Mouse (Mus musculus) hindbrain, embryonic 16.5 days (tissue): ENCODE results near the gene Unc79. TPM values are rescaled to one million over a fixed set of nuclear protein-coding genes. Genes with fewer than 3 reads are reported as not detected.

ENCODE experiments used
- ATAC-seq: fragments of 200-750 bp; cut with Nextera tagmentation; 2 replicates; pipeline ENCODE4 v1.8.0; 2017; ENCODE audit warnings: moderate TSS enrichment, moderate library complexity
- H3K27ac ChIP-seq: fragments of 300-500 bp; sonication (generic); 2 replicates; pipeline ENCODE4 v1.5.1; 2014; ENCODE audit warnings: low read depth, mild to moderate bottlenecking, control low read depth, low read length, moderate library complexity
- H3K27me3 ChIP-seq: fragments of 300-500 bp; sonication (generic); replicated peaks from 2 replicates; pipeline ENCODE4 v1.6.1; 2014; ENCODE audit warnings: low read length; ENCODE audit not compliant: control insufficient read depth, insufficient read depth
- H3K36me3 ChIP-seq: fragments of 300-500 bp; sonication (generic); 2 replicates; pipeline ENCODE4 v1.6.1; 2014; ENCODE audit warnings: mild to moderate bottlenecking, low read length, moderate library complexity, mixed read lengths; ENCODE audit not compliant: control insufficient read depth, insufficient read depth
- H3K4me1 ChIP-seq: fragments of 300-500 bp; sonication (generic); 2 replicates; pipeline ENCODE4 v1.6.1; 2014; ENCODE audit warnings: low read depth, low read length; ENCODE audit not compliant: control insufficient read depth, insufficient read depth
- H3K4me2 ChIP-seq: fragments of 300-500 bp; sonication (generic); 2 replicates; pipeline ENCODE4 v1.6.1; 2014; ENCODE audit warnings: mild to moderate bottlenecking, low read length, control low read depth, moderate library complexity
- H3K4me3 ChIP-seq: fragments of 300-500 bp; sonication (generic); 2 replicates; pipeline ENCODE4 v1.5.1; 2014; ENCODE audit warnings: mild to moderate bottlenecking, low read length, control low read depth, moderate library complexity
- H3K9ac ChIP-seq: fragments of 300-500 bp; sonication (generic); 2 replicates; pipeline ENCODE4 v1.6.1; 2014; ENCODE audit warnings: low read depth, mild to moderate bottlenecking, control low read depth, low read length, moderate library complexity
- H3K9me3 ChIP-seq: fragments of 300-500 bp; sonication (generic); 2 replicates; pipeline ENCODE4 v1.6.1; 2014; ENCODE audit warnings: mild to moderate bottlenecking, low read length, moderate library complexity; ENCODE audit not compliant: control insufficient read depth
- WGBS: fragments of 180-500 bp; shearing (Covaris S2); extraction: QIAGEN DNeasy Blood & Tissue Kit; methylation state at CpG from one replicate; pipeline ENCODE4 v1.1.7; 2014; 5-methylcytosine and 5-hydroxymethylcytosine counted together
- polyA plus RNA-seq: library from polyadenylated mRNA; unstranded; fragments of >200 nt; fragmentation: Nextera tagmentation; extraction: Ambion mirVana; gene quantifications from 2 replicates; pipeline ENCODE4 v1.2.1, GENCODE M21; 2015

Gene Unc79
- polyA plus RNA-seq, 1 experiment from 2014 or later = 6.2 TPM

- Histone ChIP-seq H3K9me3 (no peaks in the 10 kb centered on the region), H3K4me3 (no peak overlapping the region), H3K27ac (no peak overlapping the region), H3K4me2 (no peak overlapping the region), H3K4me1 (no peaks in the 10 kb centered on the region), H3K9ac (no peak overlapping the region), H3K27me3 (no peaks in the 10 kb centered on the region), H3K36me3 (peaks cover 7% of the 10 kb centered on the region; the same call in 1 of the 2 replicates)
- ATAC-seq = no peak
- 81% methylated on average over 21 of the region's 21 CpGs for WGBS
Measured at GRCm38 (mm10) chr12:103059321-103060053, 110.8 kb downstream of the Unc79 start.

GRCm38 (mm10) chr12:103060791-103061190 lies 112.1 kb downstream of the Unc79 start:
- Histone ChIP-seq H3K9ac (no peak overlapping the region), H3K9me3 (no peaks in the 10 kb centered on the region), H3K27ac (no peak overlapping the region), H3K4me1 (no peaks in the 10 kb centered on the region), H3K4me2 (no peak overlapping the region), H3K36me3 (peaks cover 7% of the 10 kb centered on the region; the same call in 1 of the 2 replicates), H3K4me3 (no peak overlapping the region), H3K27me3 (no peaks in the 10 kb centered on the region)
- ATAC-seq = no peak
- 89% methylated on average over 10 of the region's 10 CpGs for WGBS

GRCm38 (mm10) chr12:103062133-103062532 lies 113.5 kb downstream of the Unc79 start:
- H3K4me1 ChIP-seq = no peaks in the 10 kb centered on the region
- peaks cover 7% of the 10 kb centered on the region; the same call in 1 of the 2 replicates for H3K36me3 ChIP-seq
- 73% methylated on average over 4 of the region's 4 CpGs for WGBS
- no peak overlapping the region for H3K4me3 ChIP-seq
- no peak for ATAC-seq
- no peaks in the 10 kb centered on the region for H3K27me3 ChIP-seq
- H3K9me3 ChIP-seq = no peaks in the 10 kb centered on the region
- no peak overlapping the region for H3K27ac ChIP-seq
- no peak overlapping the region for H3K4me2 ChIP-seq
- H3K9ac ChIP-seq = no peak overlapping the region

GRCm38 (mm10) chr12:103064944-103065343 lies 116.3 kb downstream of the Unc79 start:
- Histone ChIP-seq H3K9me3 (no peaks in the 10 kb centered on the region), H3K27ac (no peak overlapping the region), H3K4me1 (no peaks in the 10 kb centered on the region), H3K36me3 (peaks cover 10% of the 10 kb centered on the region), H3K4me3 (no peak overlapping the region), H3K4me2 (no peak overlapping the region), H3K9ac (no peak overlapping the region), H3K27me3 (no peaks in the 10 kb centered on the region)
- peak; percentile 79 for ATAC-seq
- 8% methylated on average over 3 of the region's 3 CpGs for WGBS

- Histone ChIP-seq H3K9ac (no peak overlapping the region), H3K36me3 (peaks cover 8% of the 10 kb centered on the region), H3K4me2 (no peak overlapping the region), H3K9me3 (no peaks in the 10 kb centered on the region), H3K27me3 (no peaks in the 10 kb centered on the region), H3K4me3 (no peak overlapping the region), H3K4me1 (no peaks in the 10 kb centered on the region), H3K27ac (no peak overlapping the region)
- WGBS = 94% methylated on average over 5 of the region's 5 CpGs
- no peak for ATAC-seq
Measured at GRCm38 (mm10) chr12:103068161-103068560, 119.5 kb downstream of the Unc79 start.

- H3K36me3 ChIP-seq = peaks cover 10% of the 10 kb centered on the region
- no peak overlapping the region for H3K4me2 ChIP-seq
- ATAC-seq = no peak
- H3K4me3 ChIP-seq = no peak overlapping the region
- H3K4me1 ChIP-seq = no peaks in the 10 kb centered on the region
- WGBS = 65% methylated on average over 12 of the region's 12 CpGs
- H3K9me3 ChIP-seq = no peaks in the 10 kb centered on the region
- no peak overlapping the region for H3K27ac ChIP-seq
- H3K9ac ChIP-seq = no peak overlapping the region
- no peaks in the 10 kb centered on the region for H3K27me3 ChIP-seq
Measured at GRCm38 (mm10) chr12:103069565-103069964, 120.9 kb downstream of the Unc79 start.

GRCm38 (mm10) chr12:103073953-103074352 lies 125.3 kb downstream of the Unc79 start:
- no peaks in the 10 kb centered on the region for H3K4me1 ChIP-seq
- no peaks in the 10 kb centered on the region for H3K27me3 ChIP-seq
- no peak overlapping the region for H3K4me2 ChIP-seq
- H3K9ac ChIP-seq = no peak overlapping the region
- no peaks in the 10 kb centered on the region for H3K9me3 ChIP-seq
- no peak overlapping the region for H3K27ac ChIP-seq
- no peak overlapping the region for H3K4me3 ChIP-seq
- 94% methylated on average over 4 of the region's 4 CpGs for WGBS
- ATAC-seq = no peak
- H3K36me3 ChIP-seq = peaks cover 7% of the 10 kb centered on the region; the same call in 1 of the 2 replicates

- peak; percentile 40 for ATAC-seq
- no peak overlapping the region for H3K4me3 ChIP-seq
- H3K9me3 ChIP-seq = no peaks in the 10 kb centered on the region
- H3K4me2 ChIP-seq = no peak overlapping the region
- H3K27ac ChIP-seq = no peak overlapping the region
- no peak overlapping the region for H3K9ac ChIP-seq
- peaks cover 5% of the 10 kb centered on the region; the same call in 1 of the 2 replicates for H3K36me3 ChIP-seq
- no peaks in the 10 kb centered on the region for H3K4me1 ChIP-seq
- no peaks in the 10 kb centered on the region for H3K27me3 ChIP-seq
- 41% methylated on average over 7 of the region's 7 CpGs for WGBS
Measured at GRCm38 (mm10) chr12:103078751-103079150, 130.1 kb downstream of the Unc79 start.

- no peaks in the 10 kb centered on the region for H3K4me1 ChIP-seq
- no peaks in the 10 kb centered on the region for H3K9me3 ChIP-seq
- H3K27me3 ChIP-seq = no peaks in the 10 kb centered on the region
- no peak overlapping the region for H3K9ac ChIP-seq
- no peak overlapping the region for H3K4me2 ChIP-seq
- no peak overlapping the region for H3K4me3 ChIP-seq
- 89% methylated on average over 3 of the region's 3 CpGs for WGBS
- no peak for ATAC-seq
- H3K27ac ChIP-seq = no peak overlapping the region
- peaks cover 6% of the 10 kb centered on the region; the same call in 1 of the 2 replicates for H3K36me3 ChIP-seq
Measured at GRCm38 (mm10) chr12:103080055-103080454, 131.4 kb downstream of the Unc79 start.
